Mouse (Mus musculus) Patski (cell line): ENCODE data around the gene Tfdp2. TPM values are rescaled to one million over a fixed set of nuclear protein-coding genes. Genes with fewer than 3 reads are reported as not detected.

Source experiments
- ATAC-seq: fragments of 100-300 bp; one replicate; pipeline ENCODE4 v1.8.0; 2021
- CTCF ChIA-PET: fragments of 350-600 bp; sonication (Branson Sonifier 250); formaldehyde crosslinking; loops from one replicate; lab custom pipeline; 2022; ENCODE audit warnings: inconsistent platforms; lab: Charles Lee
- POLR2A ChIA-PET: fragments of 350-600 bp; sonication (Branson Sonifier 250); formaldehyde crosslinking; loops from one replicate; lab custom pipeline; 2022; ENCODE audit warnings: antibody characterized with exemption, inconsistent platforms; lab: Charles Lee
- DNase-seq: peaks from one replicate; pipeline ENCODE4 v3.0.0-alpha.2; 2011; ENCODE audit warnings: low read depth, low spot score
- H3K27me3 ChIP-seq: fragments of 371-371 bp; one replicate; pipeline ENCODE4 v1.5.1; 2021
- CTCF ChIP-seq: fragments of 100-300 bp; IDR thresholded peaks from one replicate; pipeline ENCODE4 v1.5.1; 2021
- in situ Hi-C: fragments of 300-500 bp; cut with MboI; formaldehyde crosslinking; loops from 3 replicates; pipeline ENCODE4 v1.11.1; 2018; ENCODE audit warnings: low pct_unique_long_range_greater_than_20kb, mixed read lengths
- polyA plus RNA-seq: library from polyadenylated mRNA; unstranded; gene quantifications from one replicate; pipeline ENCODE4 v1.2.3, GENCODE M21; 2021

Gene Tfdp2
- polyA plus RNA-seq, 1 experiment from 2014 or later = 24.2 TPM

- DNase-seq (no peak), ATAC-seq (peak; percentile 47)
- H3K27me3 ChIP-seq = no peaks in the 10 kb centered on the region
- POLR2A ChIA-PET = interaction anchor here (0.6 to 1.8 kb wide), 3 partner anchors 9 to 18 kb away, joined by 3 to 4 read pairs (median 3); no protein-coding TSS in a partner anchor
- TF ChIP-seq CTCF = no peak
- CTCF ChIA-PET = interaction anchor here (1.0 kb wide), 1 partner anchor 10 kb away, joined by 5 read pairs; no protein-coding TSS in a partner anchor
- in situ Hi-C loops = loop anchor here (10.0 kb wide), 1 partner anchor 121 kb away; no protein-coding TSS in a partner anchor
Observed at GRCm38 (mm10) chr9:96363581-96364140, 167.6 kb downstream of the Tfdp2 start.

GRCm38 (mm10) chr9:96364141-96364838 lies 168.2 kb downstream of the Tfdp2 start, which contains the start of gene Atp1b3:
Gene Atp1b3 (minus strand): TSS chr9:96364442.
- TF ChIP-seq CTCF = peak; percentile 32
- CTCF ChIA-PET = no interaction called here
- H3K27me3 ChIP-seq = no peaks in the 10 kb centered on the region
- in situ Hi-C loops = loop anchor here (10.0 kb wide), 1 partner anchor 121 kb away; no protein-coding TSS in a partner anchor
- peak; percentile 86 for DNase-seq
- peak; percentile 99 for ATAC-seq
- POLR2A ChIA-PET = interaction anchor here (0.9 to 1.8 kb wide), 2 partner anchors 11 to 18 kb away, joined by 3 to 4 read pairs; no protein-coding TSS in a partner anchor

GRCm38 (mm10) chr9:96365271-96365872 lies 169.3 kb downstream of the Tfdp2 start:
- ATAC-seq (no peak), DNase-seq (no peak)
- no peaks in the 10 kb centered on the region for H3K27me3 ChIP-seq
- ChIA-PET POLR2A (no interaction called here), CTCF (interaction anchor here (1.0 kb wide), 1 partner anchor 132 kb away, joined by 3 read pairs; no protein-coding TSS in a partner anchor)
- no peak for TF ChIP-seq CTCF
- in situ Hi-C loops = loop anchor here (10.0 kb wide), 1 partner anchor 119 kb away; no protein-coding TSS in a partner anchor

- ChIA-PET POLR2A (no interaction called here), CTCF (interaction anchor here (1.6 kb wide), 1 partner anchor 19 kb away, joined by 3 read pairs; no protein-coding TSS in a partner anchor)
- no peak for TF ChIP-seq CTCF
- no peak for ATAC-seq
- in situ Hi-C loops = loop anchor here (10.0 kb wide), 1 partner anchor 115 kb away; no protein-coding TSS in a partner anchor
- DNase-seq = no peak
- H3K27me3 ChIP-seq = no peaks in the 10 kb centered on the region
Observed at GRCm38 (mm10) chr9:96369654-96370384, 173.7 kb downstream of the Tfdp2 start.

GRCm38 (mm10) chr9:96371075-96371474 lies 175.0 kb downstream of the Tfdp2 start:
- DNase-seq (no peak), ATAC-seq (no peak)
- in situ Hi-C loops = no loop called here
- H3K27me3 ChIP-seq = no peaks in the 10 kb centered on the region
- POLR2A ChIA-PET = interaction anchor here (0.9 to 1.4 kb wide), 2 partner anchors 10 to 11 kb away, joined by 3 to 5 read pairs; no protein-coding TSS in a partner anchor
- CTCF ChIA-PET = interaction anchor here (1.0 kb wide), 1 partner anchor 10 kb away, joined by 4 read pairs; no protein-coding TSS in a partner anchor
- no peak for TF ChIP-seq CTCF

Other genes with a start within 250 kb of the Tfdp2 start
- 15.3 TPM for gene Xrn1, start 241.5 kb upstream of the Tfdp2 start, polyA plus RNA-seq
- gene Gk5, start 76.9 kb upstream of the Tfdp2 start, polyA plus RNA-seq = 1.9 TPM
- 368 TPM for gene Atp1b3, start 168.2 kb downstream of the Tfdp2 start, polyA plus RNA-seq